Mouse (Mus musculus): Measurements from ENCODE around the gene Rap1b. TPM values are rescaled to one million over a fixed set of nuclear protein-coding genes. Genes with fewer than 3 reads are reported as not detected.

The Rap1b gene
- polyA plus RNA-seq, 1 experiment = 150 TPM

DNA sequence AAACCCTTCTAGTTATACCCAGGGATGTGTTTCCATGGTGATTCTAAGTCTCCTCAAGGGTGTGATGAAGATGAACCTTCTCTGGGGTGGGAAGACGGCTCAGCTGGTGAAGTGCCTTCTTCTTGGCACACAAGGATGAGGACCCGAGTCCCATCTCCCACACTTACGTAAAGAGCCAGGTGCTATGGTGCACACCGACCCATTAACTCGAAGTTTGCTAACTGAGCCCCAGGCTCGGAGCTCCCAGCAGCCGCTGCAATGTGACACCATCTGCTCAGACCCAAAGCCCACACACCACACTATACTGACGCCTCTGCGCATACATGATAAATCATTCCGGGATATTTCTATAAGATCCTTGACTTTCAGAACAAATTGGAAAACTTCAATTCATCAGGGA lies 29.1 kb upstream of the Rap1b start:
- Histone ChIP-seq H3K4me3 (ENCODE audit: low read depth, low read length) (no peak overlapping the region), H3K27me3 (ENCODE audit: control insufficient read depth, insufficient read depth, low read length, poor library complexity, severe bottlenecking) (no peaks in the 10 kb centered on the region), H3K4me1 (ENCODE audit: control insufficient read depth, insufficient read depth, low read length) (peaks cover 3% of the 10 kb centered on the region), H3K27ac (ENCODE audit: insufficient read depth, low read length) (no peak overlapping the region), H3K36me3 (ENCODE audit: control insufficient read depth, insufficient read depth, low read length, poor library complexity, severe bottlenecking) (no peaks in the 10 kb centered on the region), H3K9me3 (replicated peaks; ENCODE audit: control insufficient read depth, insufficient read depth, low read length, poor library complexity, severe bottlenecking) (no peaks in the 10 kb centered on the region), H3K9ac (ENCODE audit: low read depth, poor library complexity, severe bottlenecking) (no peak overlapping the region)
- TF ChIP-seq CTCF (IDR thresholded peaks at IDR 0.05; ENCODE audit: low read depth, low read length) = no peak
- no peak for TF ChIP-seq EP300 (IDR thresholded peaks at IDR 0.05; ENCODE audit: insufficient read depth, low read depth, low read length)
- TF ChIP-seq POLR2A (IDR thresholded peaks at IDR 0.05; ENCODE audit: insufficient read depth, low read length) = no peak

DNA sequence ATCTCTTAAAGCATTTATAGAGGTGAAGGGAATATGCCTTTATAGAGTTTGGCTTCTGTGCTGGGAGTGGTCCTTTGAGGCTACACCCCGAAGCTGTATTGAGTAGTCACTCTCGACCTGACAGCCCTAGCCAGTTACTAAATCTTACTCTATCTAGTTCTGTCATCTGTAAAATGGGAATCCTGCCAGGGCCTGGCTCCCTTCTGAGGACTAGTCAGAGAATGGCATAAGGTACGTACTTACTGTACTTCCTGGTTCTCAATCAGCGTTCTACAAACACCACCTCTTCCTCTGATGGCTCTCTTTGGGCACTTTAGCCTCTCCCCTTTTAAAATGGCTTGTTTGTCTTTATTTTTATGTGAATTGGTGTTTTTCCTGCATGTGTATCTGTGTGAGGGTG lies 28.1 kb upstream of the Rap1b start:
- Histone ChIP-seq H3K27me3 (ENCODE audit: control insufficient read depth, insufficient read depth, low read length, poor library complexity, severe bottlenecking) (no peaks in the 10 kb centered on the region), H3K36me3 (ENCODE audit: control insufficient read depth, insufficient read depth, low read length, poor library complexity, severe bottlenecking) (no peaks in the 10 kb centered on the region), H3K4me1 (ENCODE audit: control insufficient read depth, insufficient read depth, low read length) (peaks cover 3% of the 10 kb centered on the region), H3K27ac (ENCODE audit: insufficient read depth, low read length) (no peak overlapping the region), H3K9ac (ENCODE audit: low read depth, poor library complexity, severe bottlenecking) (no peak overlapping the region), H3K4me3 (ENCODE audit: low read depth, low read length) (no peak overlapping the region), H3K9me3 (replicated peaks; ENCODE audit: control insufficient read depth, insufficient read depth, low read length, poor library complexity, severe bottlenecking) (no peaks in the 10 kb centered on the region)
- TF ChIP-seq EP300 (IDR thresholded peaks at IDR 0.05; ENCODE audit: insufficient read depth, low read depth, low read length) = no peak
- TF ChIP-seq POLR2A (IDR thresholded peaks at IDR 0.05; ENCODE audit: insufficient read depth, low read length) = no peak
- TF ChIP-seq CTCF (IDR thresholded peaks at IDR 0.05; ENCODE audit: low read depth, low read length) = no peak

DNA sequence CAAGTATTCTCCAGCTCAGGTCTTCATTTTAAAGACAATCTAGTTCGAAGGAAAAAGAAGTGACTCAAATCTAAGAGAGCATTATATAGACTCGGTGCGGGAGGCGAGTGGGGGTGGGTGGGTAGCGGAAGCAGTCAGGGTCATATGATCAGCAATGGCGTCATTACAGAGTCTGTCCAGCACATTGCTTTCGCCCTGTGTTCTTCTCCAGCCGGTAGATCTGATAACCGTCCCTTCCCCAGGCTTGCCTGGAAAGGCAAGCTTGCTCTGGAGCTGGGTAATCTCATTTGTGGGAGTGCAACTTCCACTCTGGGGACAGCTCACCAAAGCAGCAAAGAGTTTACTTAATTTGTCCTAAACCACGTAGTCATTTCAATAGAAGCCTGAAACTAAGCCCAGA lies 26.6 kb upstream of the Rap1b start:
- Histone ChIP-seq H3K9ac (ENCODE audit: low read depth, poor library complexity, severe bottlenecking) (no peak overlapping the region), H3K4me1 (ENCODE audit: control insufficient read depth, insufficient read depth, low read length) (no peaks in the 10 kb centered on the region), H3K27ac (ENCODE audit: insufficient read depth, low read length) (no peak overlapping the region), H3K36me3 (ENCODE audit: control insufficient read depth, insufficient read depth, low read length, poor library complexity, severe bottlenecking) (no peaks in the 10 kb centered on the region), H3K4me3 (ENCODE audit: low read depth, low read length) (no peak overlapping the region), H3K9me3 (replicated peaks; ENCODE audit: control insufficient read depth, insufficient read depth, low read length, poor library complexity, severe bottlenecking) (no peaks in the 10 kb centered on the region), H3K27me3 (ENCODE audit: control insufficient read depth, insufficient read depth, low read length, poor library complexity, severe bottlenecking) (no peaks in the 10 kb centered on the region)
- no peak for TF ChIP-seq POLR2A (IDR thresholded peaks at IDR 0.05; ENCODE audit: insufficient read depth, low read length)
- TF ChIP-seq EP300 (IDR thresholded peaks at IDR 0.05; ENCODE audit: insufficient read depth, low read depth, low read length) = no peak
- no peak for TF ChIP-seq CTCF (IDR thresholded peaks at IDR 0.05; ENCODE audit: low read depth, low read length)

DNA sequence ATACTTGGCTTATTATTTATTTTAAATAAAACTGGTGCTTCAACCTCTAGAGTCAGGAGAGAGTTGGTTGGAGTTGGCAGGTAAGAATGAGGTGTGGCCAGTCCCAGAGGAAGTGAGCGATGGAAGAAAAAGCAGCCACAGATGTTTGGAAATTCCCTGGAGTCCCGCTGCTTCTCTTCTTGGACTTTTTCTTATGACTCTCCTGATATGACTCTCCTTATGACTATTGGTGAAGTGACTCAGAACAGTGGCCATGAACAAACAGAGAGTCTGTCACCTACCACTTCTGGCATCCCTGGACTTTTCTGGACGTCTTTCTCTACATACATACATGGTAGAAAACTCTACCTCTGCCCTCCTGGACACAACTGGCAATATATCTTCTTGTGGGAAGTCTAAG lies 21.5 kb upstream of the Rap1b start:
- Histone ChIP-seq H3K4me1 (ENCODE audit: control insufficient read depth, insufficient read depth, low read length) (peaks cover 2% of the 10 kb centered on the region), H3K4me3 (ENCODE audit: low read depth, low read length) (no peak overlapping the region), H3K27ac (ENCODE audit: insufficient read depth, low read length) (no peak overlapping the region), H3K36me3 (ENCODE audit: control insufficient read depth, insufficient read depth, low read length, poor library complexity, severe bottlenecking) (no peaks in the 10 kb centered on the region), H3K9me3 (replicated peaks; ENCODE audit: control insufficient read depth, insufficient read depth, low read length, poor library complexity, severe bottlenecking) (no peaks in the 10 kb centered on the region), H3K27me3 (ENCODE audit: control insufficient read depth, insufficient read depth, low read length, poor library complexity, severe bottlenecking) (no peaks in the 10 kb centered on the region), H3K9ac (ENCODE audit: low read depth, poor library complexity, severe bottlenecking) (no peak overlapping the region)
- no peak for TF ChIP-seq POLR2A (IDR thresholded peaks at IDR 0.05; ENCODE audit: insufficient read depth, low read length)
- no peak for TF ChIP-seq EP300 (IDR thresholded peaks at IDR 0.05; ENCODE audit: insufficient read depth, low read depth, low read length)
- TF ChIP-seq CTCF (IDR thresholded peaks at IDR 0.05; ENCODE audit: low read depth, low read length) = no peak

DNA sequence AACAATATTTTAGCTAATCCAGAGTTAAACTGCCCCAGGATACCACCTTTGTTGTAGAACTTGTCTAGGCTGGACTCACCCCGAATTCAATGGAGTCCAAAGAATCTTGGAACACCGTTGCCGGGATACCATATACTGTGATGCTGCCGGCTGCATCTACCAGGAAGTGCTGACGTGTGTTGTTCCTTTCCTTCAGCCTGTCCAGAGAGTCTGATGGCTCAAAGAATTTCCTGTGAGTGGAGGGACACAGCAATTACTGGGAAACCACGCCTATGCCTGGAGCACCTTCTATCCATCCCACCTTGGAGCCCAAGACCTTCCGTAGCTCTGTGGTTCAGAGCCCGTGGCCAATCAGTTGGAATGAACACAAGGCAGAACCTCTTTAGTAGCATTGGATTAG lies 20.8 kb upstream of the Rap1b start:
- H3K4me3 ChIP-seq (ENCODE audit: low read depth, low read length) = no peak overlapping the region
- no peak overlapping the region for H3K9ac ChIP-seq (ENCODE audit: low read depth, poor library complexity, severe bottlenecking)
- no peak overlapping the region for H3K27ac ChIP-seq (ENCODE audit: insufficient read depth, low read length)
- peaks cover 4% of the 10 kb centered on the region for H3K4me1 ChIP-seq (ENCODE audit: control insufficient read depth, insufficient read depth, low read length)
- no peaks in the 10 kb centered on the region for H3K36me3 ChIP-seq (ENCODE audit: control insufficient read depth, insufficient read depth, low read length, poor library complexity, severe bottlenecking)
- no peaks in the 10 kb centered on the region for H3K27me3 ChIP-seq (ENCODE audit: control insufficient read depth, insufficient read depth, low read length, poor library complexity, severe bottlenecking)
- TF ChIP-seq EP300 (IDR thresholded peaks at IDR 0.05; ENCODE audit: insufficient read depth, low read depth, low read length) (no peak), CTCF (IDR thresholded peaks at IDR 0.05; ENCODE audit: low read depth, low read length) (no peak), POLR2A (IDR thresholded peaks at IDR 0.05; ENCODE audit: insufficient read depth, low read length) (no peak)
- no peaks in the 10 kb centered on the region for H3K9me3 ChIP-seq (replicated peaks; ENCODE audit: control insufficient read depth, insufficient read depth, low read length, poor library complexity, severe bottlenecking)

DNA sequence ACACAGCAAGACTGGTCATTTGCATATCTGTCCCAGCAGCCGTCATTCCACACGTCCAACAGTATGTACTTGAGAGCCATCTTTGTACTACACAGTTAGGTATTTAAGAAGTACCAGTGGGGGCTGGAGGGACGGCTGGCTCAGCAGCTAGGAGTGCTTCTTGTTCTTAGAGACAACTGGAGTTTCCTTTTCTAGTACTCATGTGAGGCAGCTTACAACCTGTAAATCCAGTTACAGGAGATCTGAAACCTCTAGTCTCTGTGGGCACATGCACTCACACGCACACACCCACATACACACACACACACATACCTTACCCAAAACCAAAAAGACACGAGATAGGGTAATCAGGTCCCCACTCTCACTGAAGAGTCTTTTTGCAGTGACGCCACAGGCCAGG lies 18.9 kb upstream of the Rap1b start:
- H3K27me3 ChIP-seq (ENCODE audit: control insufficient read depth, insufficient read depth, low read length, poor library complexity, severe bottlenecking) = no peaks in the 10 kb centered on the region
- no peak overlapping the region for H3K9ac ChIP-seq (ENCODE audit: low read depth, poor library complexity, severe bottlenecking)
- TF ChIP-seq CTCF (IDR thresholded peaks at IDR 0.05; ENCODE audit: low read depth, low read length) (no peak), POLR2A (IDR thresholded peaks at IDR 0.05; ENCODE audit: insufficient read depth, low read length) (no peak), EP300 (IDR thresholded peaks at IDR 0.05; ENCODE audit: insufficient read depth, low read depth, low read length) (no peak)
- no peak overlapping the region for H3K27ac ChIP-seq (ENCODE audit: insufficient read depth, low read length)
- H3K4me1 ChIP-seq (ENCODE audit: control insufficient read depth, insufficient read depth, low read length) = peaks cover 6% of the 10 kb centered on the region
- H3K4me3 ChIP-seq (ENCODE audit: low read depth, low read length) = no peak overlapping the region
- H3K9me3 ChIP-seq (replicated peaks; ENCODE audit: control insufficient read depth, insufficient read depth, low read length, poor library complexity, severe bottlenecking) = no peaks in the 10 kb centered on the region
- H3K36me3 ChIP-seq (ENCODE audit: control insufficient read depth, insufficient read depth, low read length, poor library complexity, severe bottlenecking) = no peaks in the 10 kb centered on the region

All from ES-Bruce4 (cell line).